Mouse (Mus musculus): ENCODE results near the gene Mapk3.

- TF ChIP-seq CTCF (IDR thresholded peaks at IDR 0.05; ENCODE audit: extremely low read depth, insufficient read length, insufficient replicate concordance, low read depth, low read length) (no peak), POLR2A (IDR thresholded peaks at IDR 0.05; ENCODE audit: low read depth, low read length) (no peak)
Measured at GRCm38 (mm10) chr7:126803751-126804150, 44.4 kb downstream of the Mapk3 start.

Measured in small intestine, adult 2 months (tissue).